Mouse (Mus musculus) C2C12 (cell line): ENCODE data around the gene Olfr324.

ENCODE experiments used
- CTCF ChIP-seq: IDR thresholded peaks from one replicate; pipeline ENCODE4 v1.5.1; 2011; ENCODE audit not compliant: control insufficient read depth, insufficient read depth, insufficient read length
- MAX ChIP-seq: IDR thresholded peaks from one replicate; pipeline ENCODE4 v1.6.1; 2011; ENCODE audit warnings: mild to moderate bottlenecking, control low read depth
- USF1 ChIP-seq: IDR thresholded peaks from one replicate; pipeline ENCODE4 v1.6.1; 2011; ENCODE audit warnings: low read depth, mild to moderate bottlenecking, control low read depth, moderate library complexity

DNA sequence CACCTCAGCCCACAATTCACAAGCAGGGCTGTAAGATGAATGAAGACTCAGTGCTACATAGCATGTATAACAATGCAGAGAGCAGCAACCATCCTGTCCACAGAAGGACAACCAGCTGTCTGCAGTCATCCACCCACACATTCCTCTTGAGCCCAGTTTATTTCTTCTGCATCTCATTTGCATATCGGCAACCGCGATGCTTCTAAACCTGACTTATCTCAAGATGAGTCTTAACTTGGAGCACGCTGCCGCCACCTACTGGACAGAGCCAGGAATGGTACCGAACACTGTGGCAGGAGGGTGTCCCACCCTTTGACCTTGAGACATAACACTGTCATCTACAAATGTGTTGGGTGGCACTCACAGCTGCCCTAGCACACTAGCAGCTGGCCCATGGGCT, 48.4 kb downstream of the Olfr324 start:
- TF ChIP-seq CTCF (peak; percentile 2), USF1 (no peak), MAX (no peak)
